Mouse (Mus musculus) right cerebral cortex, adult 18-20 months (tissue): ENCODE results near the gene Smyd2.

Experiments
- DNase-seq: peaks from one replicate; pipeline ENCODE4 v3.0.0; 2022; ENCODE audit warnings: mixed read lengths

Smyd2 gene

GRCm38 (mm10) chr1:189916422-189917125 lies 5.6 kb downstream of the Smyd2 start:
- no peak for DNase-seq

GRCm38 (mm10) chr1:189913093-189913760 lies 8.9 kb downstream of the Smyd2 start:
- DNase-seq: no peak

GRCm38 (mm10) chr1:189910685-189911345 lies 11.3 kb downstream of the Smyd2 start:
- DNase-seq: no peak

GRCm38 (mm10) chr1:189903169-189903568 lies 19.0 kb downstream of the Smyd2 start:
- DNase-seq: no peak

GRCm38 (mm10) chr1:189902413-189902812 lies 19.8 kb downstream of the Smyd2 start:
- no peak for DNase-seq

- DNase-seq: no peak
Measured at GRCm38 (mm10) chr1:189899526-189899925, 22.6 kb downstream of the Smyd2 start.

- DNase-seq: no peak
Measured at GRCm38 (mm10) chr1:189898708-189899107, 23.5 kb downstream of the Smyd2 start.

GRCm38 (mm10) chr1:189897861-189898260 lies 24.3 kb downstream of the Smyd2 start:
- no peak for DNase-seq

GRCm38 (mm10) chr1:189894191-189894590 lies 28.0 kb downstream of the Smyd2 start:
- DNase-seq: peak; percentile 18

GRCm38 (mm10) chr1:189888749-189889148 lies 33.4 kb downstream of the Smyd2 start:
- no peak for DNase-seq

GRCm38 (mm10) chr1:189887518-189887917 lies 34.6 kb downstream of the Smyd2 start:
- peak; percentile 59 for DNase-seq

- DNase-seq: no peak
Measured at GRCm38 (mm10) chr1:189885975-189886374, 36.2 kb downstream of the Smyd2 start.

- DNase-seq: no peak
Measured at GRCm38 (mm10) chr1:189884951-189885350, 37.2 kb downstream of the Smyd2 start.

- DNase-seq: peak; percentile 57
Measured at GRCm38 (mm10) chr1:189883531-189884170, 38.5 kb downstream of the Smyd2 start.

- DNase-seq: peak; percentile 36
Measured at GRCm38 (mm10) chr1:189882886-189883285, 39.3 kb downstream of the Smyd2 start.

GRCm38 (mm10) chr1:189880745-189881144 lies 41.4 kb downstream of the Smyd2 start:
- DNase-seq: no peak

GRCm38 (mm10) chr1:189879965-189880364 lies 42.2 kb downstream of the Smyd2 start:
- no peak for DNase-seq

GRCm38 (mm10) chr1:189879212-189879611 lies 43.0 kb downstream of the Smyd2 start:
- DNase-seq: no peak

GRCm38 (mm10) chr1:189876162-189876561 lies 46.0 kb downstream of the Smyd2 start:
- no peak for DNase-seq

GRCm38 (mm10) chr1:189875439-189875861 lies 46.7 kb downstream of the Smyd2 start:
- no peak for DNase-seq

GRCm38 (mm10) chr1:189873591-189873990 lies 48.6 kb downstream of the Smyd2 start:
- no peak for DNase-seq

- DNase-seq: no peak
Measured at GRCm38 (mm10) chr1:189872050-189872449, 50.1 kb downstream of the Smyd2 start.

GRCm38 (mm10) chr1:189871625-189872024 lies 50.5 kb downstream of the Smyd2 start:
- no peak for DNase-seq
